Mouse (Mus musculus) NIH3T3 (cell line): ENCODE measurements at regions not wholly inside any gene's neighbourhood (a gene's known extent, or its start where the extent isn't known, plus 50 kb on each side); places are given as distances from the start of the nearest gene placed in this dataset.
"Not testable (repeated sequence)": the region's sequence is repeated elsewhere in the genome, so short reads cannot be mapped to it uniquely, and the experiment has no call there.

Experiments used
- DNase-seq: peaks from one replicate; pipeline ENCODE4 v3.0.0-alpha.2; 2012; ENCODE audit warnings: low read depth

DNA sequence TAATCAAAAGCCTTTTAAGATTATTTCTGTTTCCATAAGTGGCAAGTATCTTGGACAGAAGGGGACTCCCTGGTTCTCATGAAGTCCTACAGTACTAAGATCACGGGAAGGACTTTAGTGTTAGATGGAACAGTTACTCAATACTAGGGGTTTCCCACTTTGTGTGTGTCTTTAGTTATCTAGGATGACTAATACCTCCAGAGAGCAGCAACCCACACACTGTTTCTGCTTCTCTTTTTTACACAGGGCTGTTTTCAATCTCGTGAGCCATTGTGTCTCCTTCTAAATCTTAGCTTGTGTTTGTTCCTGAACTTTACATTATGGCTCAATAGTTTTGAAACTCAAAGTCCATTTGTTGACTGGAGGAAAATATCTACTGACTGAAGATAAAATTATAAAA lies 496.5 kb upstream of the Impg1 start:
- DNase-seq = no peak

DNA sequence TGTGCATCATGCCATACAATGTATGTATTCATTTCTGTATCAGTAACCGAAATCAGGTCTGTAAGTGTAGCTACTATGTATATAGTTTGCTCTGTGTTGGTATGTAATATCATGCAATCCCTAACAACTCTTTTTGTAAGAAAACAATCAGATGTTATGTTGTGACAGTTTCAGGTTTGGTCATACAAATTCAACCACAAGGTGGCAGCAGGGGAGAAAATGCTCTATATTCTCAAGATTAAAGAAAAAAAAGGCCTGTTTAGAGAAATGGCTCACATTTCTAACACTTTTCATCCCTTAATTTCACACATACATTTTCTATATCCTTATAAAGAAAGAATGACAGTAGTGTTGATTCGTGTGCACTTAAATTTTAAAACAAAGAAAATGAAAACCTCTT lies 477.7 kb upstream of the Impg1 start:
- peak; percentile 22 for DNase-seq

- DNase-seq = no peak
These were observed 476.1 kb upstream of the Impg1 start for GRCm38 (mm10) chr9:80941424-80941823.

- DNase-seq = no peak
These were observed 473.0 kb upstream of the Impg1 start for GRCm38 (mm10) chr9:80938238-80938637.

- no peak for DNase-seq
These were observed 465.3 kb upstream of the Impg1 start for GRCm38 (mm10) chr9:80930628-80931027.

DNA sequence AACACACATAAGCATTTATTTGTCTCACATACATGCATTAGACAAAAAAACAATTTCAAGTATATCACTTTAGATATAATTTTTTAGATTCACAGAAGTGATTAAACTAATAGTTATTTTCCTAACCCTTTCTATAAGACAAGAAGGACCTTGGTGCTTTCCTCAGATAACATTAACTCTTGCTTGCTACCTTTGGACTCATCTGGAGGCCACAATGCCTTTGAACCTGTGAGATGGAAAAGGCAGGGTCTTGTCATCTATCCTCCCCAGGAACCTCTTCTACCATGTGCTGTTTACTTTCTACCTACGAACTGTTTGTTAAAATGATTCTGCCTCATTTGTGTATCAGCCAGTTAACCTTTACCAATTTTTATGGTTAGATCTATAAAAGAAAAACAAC lies 455.0 kb upstream of the Impg1 start:
- no peak for DNase-seq

- DNase-seq = no peak
These were observed 448.6 kb upstream of the Impg1 start for GRCm38 (mm10) chr9:80913867-80914266.

DNA sequence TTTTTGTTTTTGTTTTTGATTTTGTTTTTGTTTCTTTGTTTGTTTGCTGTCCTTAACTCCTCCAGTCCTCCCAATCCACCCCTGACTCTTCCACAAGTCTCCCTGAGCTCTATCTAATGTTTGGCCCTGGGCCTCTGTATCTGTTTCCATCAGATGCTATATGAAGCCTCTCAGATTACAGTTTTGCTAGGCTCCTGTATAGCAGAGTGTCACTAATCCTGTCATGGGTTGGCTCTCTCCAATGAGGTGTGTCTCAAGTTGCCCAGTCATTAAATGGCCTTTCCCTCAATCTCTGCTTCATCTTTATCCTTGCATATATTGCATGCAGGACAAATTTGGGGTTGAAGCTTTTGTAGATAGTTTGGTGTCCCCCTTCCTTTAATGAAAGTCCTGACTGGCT lies 446.9 kb upstream of the Impg1 start:
- no peak for DNase-seq

- DNase-seq = no peak
These were observed 401.5 kb upstream of the Impg1 start for GRCm38 (mm10) chr9:80866807-80867206.

DNA sequence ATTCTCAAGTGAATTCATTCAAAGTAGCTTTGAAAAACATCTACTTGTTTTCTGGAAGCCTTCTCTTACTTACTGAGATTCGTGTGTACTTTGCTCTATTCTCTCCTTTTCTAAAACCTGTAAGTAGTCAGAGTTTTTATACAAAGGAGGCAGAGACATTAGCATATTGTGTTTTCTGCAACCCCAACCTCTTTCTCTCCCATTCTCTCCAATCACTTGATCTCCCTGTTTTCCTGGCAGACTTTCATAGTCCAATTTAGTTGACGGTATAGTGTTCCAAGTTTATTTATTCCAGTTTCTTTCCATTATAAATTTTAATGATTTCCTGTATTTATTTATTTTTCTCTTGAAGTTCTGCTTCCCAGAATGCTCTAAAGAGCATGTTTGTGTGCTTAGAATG lies 393.7 kb upstream of the Impg1 start:
- DNase-seq = no peak

DNA sequence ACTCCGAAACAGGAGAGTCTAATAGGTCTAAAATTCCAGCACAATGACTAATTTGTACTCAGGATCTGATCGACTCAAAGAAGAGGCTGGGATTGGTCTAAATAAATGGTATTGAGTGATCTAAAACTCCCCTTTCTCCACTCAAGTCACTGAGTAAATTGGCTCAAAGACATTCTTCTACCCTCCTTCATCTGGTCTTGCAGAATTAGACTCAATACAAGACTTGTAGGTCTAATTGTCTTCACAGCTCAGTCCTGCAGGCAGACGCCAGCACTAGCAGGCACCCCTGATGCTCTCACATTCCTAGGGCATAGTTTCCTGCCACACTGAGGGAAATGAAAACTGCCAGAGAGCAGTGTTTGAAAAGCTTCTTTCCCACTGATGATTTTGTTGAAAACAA lies 382.9 kb upstream of the Impg1 start:
- DNase-seq = no peak

DNA sequence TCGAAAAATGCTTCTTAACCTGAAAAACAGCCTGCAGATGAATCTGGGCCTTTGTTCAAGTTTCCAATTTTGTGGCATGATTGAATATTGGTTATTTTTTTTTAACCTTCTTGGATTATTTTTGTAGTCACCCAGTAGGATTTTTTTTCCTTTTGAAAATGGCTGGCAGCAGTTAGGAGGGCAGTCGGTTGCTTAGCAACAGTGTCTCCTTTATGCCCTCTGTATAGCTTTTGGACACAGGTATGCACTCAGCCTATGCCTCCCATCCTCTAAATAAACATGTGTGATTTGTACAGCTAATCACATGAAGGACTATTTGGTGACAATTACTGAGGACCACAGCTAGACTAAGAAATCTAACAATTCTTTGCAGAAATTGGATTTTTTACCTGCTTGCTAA lies 367.5 kb upstream of the Impg1 start:
- no peak for DNase-seq

- DNase-seq = no peak
These were observed 360.1 kb upstream of the Impg1 start for GRCm38 (mm10) chr9:80825346-80825745.

GRCm38 (mm10) chr9:80820066-80820465 lies 354.8 kb upstream of the Impg1 start:
- DNase-seq = no peak

GRCm38 (mm10) chr9:80819070-80819469 lies 353.8 kb upstream of the Impg1 start:
- no peak for DNase-seq

DNA sequence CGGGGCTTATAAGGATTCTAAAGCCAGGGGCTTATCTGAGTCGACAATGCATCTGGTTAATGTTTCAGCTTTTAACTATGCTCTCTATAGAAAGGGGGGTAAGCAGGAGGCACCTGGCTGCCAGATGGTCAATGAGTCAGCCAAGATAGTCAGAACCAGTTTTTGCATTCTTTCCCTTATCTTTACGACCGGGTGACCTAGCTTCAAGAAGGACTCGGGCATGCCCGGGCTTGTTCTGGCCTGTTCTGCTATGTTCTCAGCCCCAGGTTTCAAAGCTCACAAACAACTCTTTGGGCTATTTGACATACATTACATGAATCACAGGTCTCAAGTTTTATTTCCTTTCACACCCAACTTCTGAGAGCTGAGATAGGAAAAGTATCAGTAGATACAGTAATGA lies 348.6 kb upstream of the Impg1 start:
- DNase-seq = not testable (repeated sequence)

GRCm38 (mm10) chr9:80791523-80791922 lies 326.2 kb upstream of the Impg1 start:
- DNase-seq = no peak

DNA sequence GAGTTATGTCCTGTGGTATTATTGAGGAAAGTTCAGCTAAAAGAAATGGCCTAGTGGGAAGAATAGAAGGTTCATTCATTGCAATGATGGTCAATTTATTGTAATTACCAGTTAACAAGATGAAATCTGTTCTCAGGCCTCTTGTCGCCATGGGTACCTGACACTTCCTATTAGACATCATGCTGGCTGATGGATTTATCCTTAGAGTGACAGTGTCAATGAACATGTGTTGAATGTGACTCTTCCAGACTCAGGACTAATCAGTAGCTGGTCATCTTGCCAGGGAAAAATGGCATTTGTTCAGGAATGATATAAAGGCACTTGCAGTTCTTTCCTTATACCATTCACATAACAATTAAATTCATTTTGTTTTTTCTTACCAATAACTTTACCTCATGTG lies 309.3 kb upstream of the Impg1 start:
- no peak for DNase-seq

DNA sequence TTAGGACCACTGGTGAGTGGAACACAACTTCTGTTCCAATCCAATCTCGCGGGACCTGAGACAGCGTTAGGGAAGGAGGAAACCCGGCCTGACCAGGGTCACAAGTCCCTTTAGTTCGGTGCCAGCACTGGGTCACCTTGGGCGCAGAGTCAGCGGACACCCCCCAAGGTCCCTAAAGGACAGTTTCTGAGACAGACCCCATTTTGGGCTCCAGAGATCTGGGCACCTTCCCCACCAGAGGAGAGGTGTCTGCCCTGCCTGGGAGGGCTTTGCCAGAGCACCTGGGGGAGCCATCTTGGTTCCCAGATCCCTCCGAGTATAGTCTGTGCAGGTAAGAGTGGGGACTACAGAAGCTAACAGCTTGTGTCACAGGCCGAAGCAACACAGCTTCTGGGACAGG lies 270.5 kb upstream of the Impg1 start:
- DNase-seq = not testable (repeated sequence)

DNA sequence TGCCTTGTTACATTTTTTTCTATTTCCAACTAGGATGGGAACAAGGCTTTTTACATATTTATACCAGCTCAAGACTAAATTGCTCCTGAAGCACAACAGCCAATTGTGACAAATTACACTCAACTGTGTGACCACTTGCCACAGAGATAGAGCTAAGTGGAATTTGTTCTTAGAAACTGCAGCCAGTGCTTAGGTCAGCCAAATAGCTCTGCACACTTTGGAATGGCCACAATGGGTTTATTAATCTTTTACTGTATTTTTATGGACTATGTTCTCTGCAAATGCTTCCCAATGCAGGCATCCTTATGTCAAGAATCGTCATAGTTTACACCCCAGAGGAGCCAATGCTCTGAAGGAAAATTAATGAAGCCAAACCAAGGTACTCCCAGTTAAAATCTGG lies 267.7 kb upstream of the Impg1 start:
- no peak for DNase-seq

GRCm38 (mm10) chr9:80723638-80724037 lies 258.4 kb upstream of the Impg1 start:
- no peak for DNase-seq

GRCm38 (mm10) chr9:80718516-80718915 lies 253.2 kb upstream of the Impg1 start:
- no peak for DNase-seq

- DNase-seq = no peak
These were observed 244.5 kb upstream of the Impg1 start for GRCm38 (mm10) chr9:80709781-80710180.

DNA sequence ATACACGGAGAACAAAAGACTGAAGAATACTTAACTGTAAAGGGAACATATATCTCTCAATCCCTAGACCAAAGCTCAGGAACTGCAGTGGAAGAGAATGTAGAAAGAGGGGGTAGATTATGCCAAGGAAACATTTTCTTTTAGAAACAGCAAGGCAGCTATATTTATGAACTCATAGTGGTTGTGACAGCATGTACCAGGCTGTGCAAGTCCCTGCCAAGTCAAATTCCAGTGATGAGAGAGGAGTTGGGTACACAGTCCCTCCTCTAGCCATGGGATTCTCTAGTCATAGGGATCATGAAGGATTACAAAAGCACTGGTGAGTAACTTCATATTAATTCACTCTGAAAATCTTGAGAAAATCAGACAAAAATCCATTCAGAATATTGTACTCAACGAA lies 240.0 kb upstream of the Impg1 start:
- no peak for DNase-seq

- peak; percentile 2 for DNase-seq
These were observed 231.9 kb upstream of the Impg1 start for GRCm38 (mm10) chr9:80697171-80697570.
